Mouse (Mus musculus): ENCODE measurements around the gene Phf24. TPM values are rescaled to one million over a fixed set of nuclear protein-coding genes. Genes with fewer than 3 reads are reported as not detected.
A peak's percentile ranks its signal among the peaks of the same experiment; 100 is the strongest.

The Phf24 gene
- polyA plus RNA-seq, 1 experiment: 282 TPM

- TF ChIP-seq POLR2A (IDR thresholded peaks at IDR 0.05; ENCODE audit: extremely low read depth, insufficient read depth, low read length): no peak
- TF ChIP-seq CTCF (IDR thresholded peaks at IDR 0.05; ENCODE audit: extremely low read depth, insufficient read depth, low read length): no peak
- Histone ChIP-seq H3K4me1 (ENCODE audit: control insufficient read depth, insufficient read depth, low read length) (no peaks in the 10 kb centered on the region), H3K4me3 (ENCODE audit: insufficient read depth, low read length) (no peak overlapping the region), H3K27ac (ENCODE audit: insufficient read depth, low read length) (no peak overlapping the region)
Observed at GRCm38 (mm10) chr4:42879829-42880676, 36.4 kb upstream of the Phf24 start.

- TF ChIP-seq CTCF (IDR thresholded peaks at IDR 0.05; ENCODE audit: extremely low read depth, insufficient read depth, low read length) (no peak), POLR2A (IDR thresholded peaks at IDR 0.05; ENCODE audit: extremely low read depth, insufficient read depth, low read length) (no peak)
- no peaks in the 10 kb centered on the region for H3K4me1 ChIP-seq (ENCODE audit: control insufficient read depth, insufficient read depth, low read length)
- H3K27ac ChIP-seq (ENCODE audit: insufficient read depth, low read length): no peak overlapping the region
- no peak overlapping the region for H3K4me3 ChIP-seq (ENCODE audit: insufficient read depth, low read length)
Observed at GRCm38 (mm10) chr4:42880677-42880948, 35.8 kb upstream of the Phf24 start.

- Histone ChIP-seq H3K27ac (ENCODE audit: insufficient read depth, low read length) (peak overlapping the region; percentile 48; the same call in 1 of the 2 replicates), H3K4me1 (ENCODE audit: control insufficient read depth, insufficient read depth, low read length) (no peaks in the 10 kb centered on the region; the same call in 1 of the 2 replicates), H3K4me3 (ENCODE audit: insufficient read depth, low read length) (no peak overlapping the region)
- no peak for TF ChIP-seq CTCF (IDR thresholded peaks at IDR 0.05; ENCODE audit: extremely low read depth, insufficient read depth, low read length)
Observed at GRCm38 (mm10) chr4:42886926-42887325, 29.5 kb upstream of the Phf24 start.

- Histone ChIP-seq H3K27ac (ENCODE audit: insufficient read depth, low read length) (no peak overlapping the region), H3K4me3 (ENCODE audit: insufficient read depth, low read length) (no peak overlapping the region), H3K4me1 (ENCODE audit: control insufficient read depth, insufficient read depth, low read length) (no peaks in the 10 kb centered on the region; the same call in 1 of the 2 replicates)
- TF ChIP-seq CTCF (IDR thresholded peaks at IDR 0.05; ENCODE audit: extremely low read depth, insufficient read depth, low read length): no peak
Observed at GRCm38 (mm10) chr4:42888806-42889205, 27.7 kb upstream of the Phf24 start.

GRCm38 (mm10) chr4:42891176-42891575 lies 25.3 kb upstream of the Phf24 start:
- Histone ChIP-seq H3K27ac (ENCODE audit: insufficient read depth, low read length) (no peak overlapping the region), H3K4me1 (ENCODE audit: control insufficient read depth, insufficient read depth, low read length) (no peaks in the 10 kb centered on the region; the same call in 1 of the 2 replicates), H3K4me3 (ENCODE audit: insufficient read depth, low read length) (no peak overlapping the region)
- no peak for TF ChIP-seq POLR2A (IDR thresholded peaks at IDR 0.05; ENCODE audit: extremely low read depth, insufficient read depth, low read length)
- TF ChIP-seq CTCF (IDR thresholded peaks at IDR 0.05; ENCODE audit: extremely low read depth, insufficient read depth, low read length): no peak

- TF ChIP-seq CTCF (IDR thresholded peaks at IDR 0.05; ENCODE audit: extremely low read depth, insufficient read depth, low read length) (no peak), POLR2A (IDR thresholded peaks at IDR 0.05; ENCODE audit: extremely low read depth, insufficient read depth, low read length) (no peak)
- Histone ChIP-seq H3K4me3 (ENCODE audit: insufficient read depth, low read length) (no peak overlapping the region), H3K27ac (ENCODE audit: insufficient read depth, low read length) (no peak overlapping the region), H3K4me1 (ENCODE audit: control insufficient read depth, insufficient read depth, low read length) (no peaks in the 10 kb centered on the region)
Observed at GRCm38 (mm10) chr4:42895118-42895517, 21.3 kb upstream of the Phf24 start.

GRCm38 (mm10) chr4:42898914-42899313 lies 17.5 kb upstream of the Phf24 start:
- Histone ChIP-seq H3K4me1 (ENCODE audit: control insufficient read depth, insufficient read depth, low read length) (peaks cover 8% of the 10 kb centered on the region), H3K27ac (ENCODE audit: insufficient read depth, low read length) (no peak overlapping the region), H3K4me3 (ENCODE audit: insufficient read depth, low read length) (no peak overlapping the region)
- TF ChIP-seq CTCF (IDR thresholded peaks at IDR 0.05; ENCODE audit: extremely low read depth, insufficient read depth, low read length) (no peak), POLR2A (IDR thresholded peaks at IDR 0.05; ENCODE audit: extremely low read depth, insufficient read depth, low read length) (no peak)

GRCm38 (mm10) chr4:42900878-42901277 lies 15.6 kb upstream of the Phf24 start:
- no peak for TF ChIP-seq CTCF (IDR thresholded peaks at IDR 0.05; ENCODE audit: extremely low read depth, insufficient read depth, low read length)
- peak; percentile 57; the same call in 1 of the 2 replicates for TF ChIP-seq POLR2A (IDR thresholded peaks at IDR 0.05; ENCODE audit: extremely low read depth, insufficient read depth, low read length)
- Histone ChIP-seq H3K4me3 (ENCODE audit: insufficient read depth, low read length) (no peak overlapping the region), H3K27ac (ENCODE audit: insufficient read depth, low read length) (peak overlapping the region; percentile 68), H3K4me1 (ENCODE audit: control insufficient read depth, insufficient read depth, low read length) (peaks cover 8% of the 10 kb centered on the region)

- TF ChIP-seq CTCF (IDR thresholded peaks at IDR 0.05; ENCODE audit: extremely low read depth, insufficient read depth, low read length) (peak; percentile 47), POLR2A (IDR thresholded peaks at IDR 0.05; ENCODE audit: extremely low read depth, insufficient read depth, low read length) (no peak)
- 0 out of 2 replicates have a peak overlapping the region, but pooled peaks have one; percentile 53 for H3K27ac ChIP-seq (ENCODE audit: insufficient read depth, low read length)
- no peak overlapping the region for H3K4me3 ChIP-seq (ENCODE audit: insufficient read depth, low read length)
- peaks cover 8% of the 10 kb centered on the region for H3K4me1 ChIP-seq (ENCODE audit: control insufficient read depth, insufficient read depth, low read length)
Observed at GRCm38 (mm10) chr4:42902174-42902573, 14.3 kb upstream of the Phf24 start.

- Histone ChIP-seq H3K4me3 (ENCODE audit: insufficient read depth, low read length) (no peak overlapping the region), H3K4me1 (ENCODE audit: control insufficient read depth, insufficient read depth, low read length) (peaks cover 8% of the 10 kb centered on the region), H3K27ac (ENCODE audit: insufficient read depth, low read length) (peak overlapping the region; percentile 53; the same call in 1 of the 2 replicates)
- no peak for TF ChIP-seq CTCF (IDR thresholded peaks at IDR 0.05; ENCODE audit: extremely low read depth, insufficient read depth, low read length)
- no peak for TF ChIP-seq POLR2A (IDR thresholded peaks at IDR 0.05; ENCODE audit: extremely low read depth, insufficient read depth, low read length)
Observed at GRCm38 (mm10) chr4:42902730-42903129, 13.7 kb upstream of the Phf24 start.

All from cortical plate, adult 2 months (tissue).